Mouse (Mus musculus) heart, embryonic 14.5 days (tissue): ENCODE results near the gene Ap1m1. TPM values are rescaled to one million over a fixed set of nuclear protein-coding genes. Genes with fewer than 3 reads are reported as not detected.

Experiments used
- ATAC-seq: fragments of 200-750 bp; cut with Nextera tagmentation; 2 replicates; pipeline ENCODE4 v1.8.0; 2017; ENCODE audit warnings: low read depth, moderate TSS enrichment; ENCODE audit not compliant: insufficient number of reproducible peaks, insufficient read depth, low FRiP score
- H3K27ac ChIP-seq, 2 experiments: fragments of 200-500 bp in 1 of 2; fragments of 300-500 bp in 1 of 2; sonication (generic) in 1 of 2; replicated peaks in 1 of 2; 2 replicates each; pipeline ENCODE4 v1.5.1; 2012 to 2014; ENCODE audit warnings: low read depth in 2 of 2, low read length in 2 of 2, control low read depth in 1 of 2, mild to moderate bottlenecking in 1 of 2, mixed read lengths in 1 of 2; ENCODE audit not compliant: control insufficient read depth in 1 of 2, insufficient read depth in 1 of 2
- H3K27me3 ChIP-seq: fragments of 300-500 bp; sonication (generic); 2 replicates; pipeline ENCODE4 v1.6.1; 2014; ENCODE audit warnings: mild to moderate bottlenecking, low read length, control low read depth; ENCODE audit not compliant: control insufficient read depth, insufficient read depth
- H3K36me3 ChIP-seq: fragments of 300-500 bp; sonication (generic); 2 replicates; pipeline ENCODE4 v1.6.1; 2014; ENCODE audit warnings: mild to moderate bottlenecking, control low read depth, low read length, mixed read lengths; ENCODE audit not compliant: control insufficient read depth, insufficient read depth
- H3K4me1 ChIP-seq, 2 experiments: fragments of 200-500 bp in 1 of 2; fragments of 300-500 bp in 1 of 2; sonication (generic) in 1 of 2; 2 replicates each; pipeline ENCODE4 v1.6.1; 2012 to 2014; ENCODE audit warnings: low read length in 2 of 2, control low read depth in 1 of 2, mixed read lengths in 1 of 2; ENCODE audit not compliant: control insufficient read depth in 2 of 2, insufficient read depth in 2 of 2
- H3K4me2 ChIP-seq: fragments of 300-500 bp; sonication (generic); 2 replicates; pipeline ENCODE4 v1.6.1; 2014; ENCODE audit warnings: mild to moderate bottlenecking, low read length
- H3K4me3 ChIP-seq, 2 experiments: fragments of 200-500 bp in 1 of 2; fragments of 300-500 bp in 1 of 2; sonication (generic) in 1 of 2; 2 replicates each; pipeline ENCODE4 v1.5.1; 2012 to 2014; ENCODE audit warnings: low read length in 2 of 2, mild to moderate bottlenecking in 2 of 2, control low read depth in 1 of 2, low read depth in 1 of 2, moderate library complexity in 1 of 2; ENCODE audit not compliant: control insufficient read depth in 1 of 2, insufficient read depth in 1 of 2
- H3K9ac ChIP-seq: fragments of 300-500 bp; sonication (generic); 2 replicates; pipeline ENCODE4 v1.6.1; 2014; ENCODE audit warnings: mild to moderate bottlenecking, low read length
- H3K9me3 ChIP-seq: fragments of 300-500 bp; sonication (generic); 2 replicates; pipeline ENCODE4 v1.6.1; 2016; ENCODE audit warnings: low read length, control low read depth; ENCODE audit not compliant: control insufficient read depth
- WGBS: fragments of 180-500 bp; shearing (Covaris S2); extraction: QIAGEN DNeasy Blood & Tissue Kit; methylation state at CpG from one replicate; pipeline ENCODE4 v1.1.7; 2014; 5-methylcytosine and 5-hydroxymethylcytosine counted together
- polyA plus RNA-seq: library from polyadenylated mRNA; unstranded; fragments of >200 nt; fragmentation: Nextera tagmentation; extraction: Ambion mirVana; gene quantifications from 2 replicates; pipeline ENCODE4 v1.2.1, GENCODE M21; 2014

The Ap1m1 gene
- polyA plus RNA-seq, 1 experiment from 2014 or later, result 108 TPM

DNA sequence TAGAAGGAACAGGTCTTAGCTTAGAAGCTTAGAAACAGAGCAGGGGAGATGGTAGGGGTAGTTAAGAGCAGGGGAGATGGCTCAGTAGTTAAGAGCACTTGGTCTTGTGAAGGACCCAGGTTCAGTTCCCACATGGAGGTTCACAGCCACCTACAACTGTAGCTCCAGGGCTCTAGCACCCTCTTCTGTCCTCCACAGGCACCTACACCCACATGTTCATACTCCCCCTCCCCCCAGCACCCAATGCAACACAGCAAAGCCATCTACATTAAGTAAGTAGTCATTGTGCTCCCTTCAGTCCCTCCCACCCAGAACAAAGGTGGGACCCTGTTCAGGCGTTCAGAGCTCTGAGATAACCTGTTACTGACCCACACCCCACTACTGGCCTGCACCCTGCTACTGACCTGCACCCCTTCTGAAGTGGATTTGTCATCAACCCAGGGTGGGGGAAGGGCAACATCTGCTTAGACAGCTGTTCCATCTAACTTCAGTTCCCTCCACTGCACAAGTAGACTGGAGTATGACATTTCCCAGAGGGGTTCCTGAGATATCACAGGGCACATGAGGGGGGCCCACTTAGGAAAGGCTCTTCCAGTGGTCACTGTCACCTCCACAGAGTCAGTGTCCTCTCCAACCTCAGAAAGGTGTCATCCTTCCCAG, 33.4 kb downstream of the Ap1m1 start:
- Histone ChIP-seq H3K9ac (no peak overlapping the region), H3K4me3 (no peak overlapping the region), H3K36me3 (no peaks in the 10 kb centered on the region), H3K4me1 (peaks cover 6 to 10% of the 10 kb centered on the region in 2 experiments), H3K27ac (no peak overlapping the region), H3K9me3 (no peaks in the 10 kb centered on the region), H3K27me3 (no peaks in the 10 kb centered on the region), H3K4me2 (no peak overlapping the region)
- 58% methylated on average over 1 of the region's 1 CpGs for WGBS
- no peak for ATAC-seq

DNA sequence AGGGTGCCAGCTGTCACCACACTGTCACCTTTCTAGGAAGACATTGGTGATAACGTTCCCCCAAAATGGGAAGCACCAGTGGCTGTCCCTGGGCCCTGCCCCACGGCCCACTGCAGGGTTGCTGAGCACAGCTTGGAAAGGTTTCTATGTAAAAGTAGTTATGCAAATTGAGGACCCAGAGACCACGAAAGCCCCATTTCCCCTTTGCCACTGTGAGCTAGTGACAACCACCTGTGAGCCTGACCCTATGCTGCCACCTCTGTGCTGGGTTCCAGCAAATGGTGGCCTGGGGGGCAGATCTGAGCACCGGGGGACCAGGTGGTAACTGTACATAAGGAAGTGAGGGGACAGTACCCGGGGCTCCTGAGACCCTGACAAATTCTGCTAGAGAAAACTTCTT, 34.0 kb downstream of the Ap1m1 start:
- H3K27me3 ChIP-seq, result no peaks in the 10 kb centered on the region
- no peak overlapping the region for H3K9ac ChIP-seq
- peaks cover 3 to 5% of the 10 kb centered on the region in 2 experiments for H3K4me1 ChIP-seq
- no peaks in the 10 kb centered on the region for H3K9me3 ChIP-seq
- WGBS, result 74% methylated on average over 5 of the region's 5 CpGs
- no peaks in the 10 kb centered on the region for H3K36me3 ChIP-seq
- H3K4me2 ChIP-seq, result no peak overlapping the region
- H3K4me3 ChIP-seq, result no peak overlapping the region
- ATAC-seq, result no peak
- no peak overlapping the region for H3K27ac ChIP-seq

DNA sequence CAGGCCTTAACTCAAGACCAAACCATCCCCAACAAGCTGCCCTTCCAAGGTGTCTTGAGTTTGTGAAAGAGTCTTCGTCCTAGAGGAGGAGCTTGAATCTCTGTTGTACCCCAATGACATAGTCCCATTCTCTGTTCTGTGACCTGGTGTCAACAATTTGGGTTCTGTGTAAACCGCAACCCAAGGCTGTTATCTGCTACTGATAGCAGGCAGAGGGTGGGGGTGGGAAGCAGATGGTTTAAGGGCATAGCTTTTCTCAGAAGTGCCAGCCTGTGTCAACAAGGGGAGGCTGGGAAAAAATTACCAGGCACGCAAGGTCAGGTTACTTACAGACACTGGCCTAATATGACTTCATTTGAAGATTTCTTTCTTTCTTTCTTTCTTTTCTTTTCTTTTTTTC, 37.4 kb downstream of the Ap1m1 start:
- Histone ChIP-seq H3K4me1 (peaks cover 4 to 8% of the 10 kb centered on the region in 2 experiments; a peak in 2 of 4 replicates), H3K27ac (no peak overlapping the region), H3K4me3 (no peak overlapping the region), H3K27me3 (no peaks in the 10 kb centered on the region), H3K36me3 (no peaks in the 10 kb centered on the region), H3K4me2 (no peak overlapping the region), H3K9ac (no peak overlapping the region), H3K9me3 (no peaks in the 10 kb centered on the region)
- ATAC-seq, result no peak
- 43% methylated on average over 3 of the region's 3 CpGs for WGBS

DNA sequence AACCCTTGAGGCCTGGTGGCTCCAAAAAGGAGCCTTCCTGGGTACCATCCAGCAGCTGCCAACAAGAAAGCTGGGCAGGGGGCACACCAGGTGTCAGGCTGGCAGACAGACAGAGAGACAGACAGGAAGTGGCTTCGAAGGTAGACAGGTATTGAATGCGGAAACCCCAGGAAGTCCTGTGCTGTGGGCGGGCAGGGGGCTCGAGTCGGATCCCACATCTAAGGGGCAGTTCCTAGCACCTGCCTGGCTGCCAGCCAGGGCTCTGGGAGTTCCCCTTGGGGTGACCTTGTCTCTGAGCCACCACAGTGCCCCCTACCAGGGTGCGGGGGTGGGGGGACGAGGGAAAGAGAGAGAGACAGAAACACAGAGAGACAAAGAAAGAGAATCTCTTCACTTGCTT, 39.3 kb downstream of the Ap1m1 start:
- no peaks in the 10 kb centered on the region for H3K36me3 ChIP-seq

DNA sequence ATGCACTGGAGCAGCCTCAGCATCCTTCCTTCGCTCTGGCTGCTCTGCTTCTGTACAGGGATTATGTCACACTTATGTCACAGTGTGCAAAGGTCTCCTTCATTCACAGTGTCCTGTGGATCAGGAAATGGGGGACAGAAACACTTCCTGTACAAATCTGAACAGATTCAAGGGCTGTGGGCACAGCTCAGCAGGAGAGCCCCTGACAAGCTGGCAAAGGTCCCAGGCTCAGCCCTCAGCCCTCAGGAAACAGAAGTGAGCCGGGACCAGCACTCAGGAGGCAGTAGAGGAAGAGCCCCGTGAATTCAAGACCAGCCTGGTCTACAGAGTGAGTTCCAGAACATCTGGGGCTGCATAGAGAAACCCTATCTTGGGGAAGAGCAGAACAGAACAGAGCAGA, 41.8 kb downstream of the Ap1m1 start:
- WGBS, result 19% methylated on average over 3 of the region's 3 CpGs
- peak; percentile 68; the same call in 1 of the 2 replicates for ATAC-seq
- Histone ChIP-seq H3K27ac (peak overlapping the region; percentile 6 to 67), H3K4me2 (no peak overlapping the region), H3K36me3 (no peaks in the 10 kb centered on the region), H3K4me3 (no peak overlapping the region), H3K9me3 (no peaks in the 10 kb centered on the region), H3K4me1 (peaks cover 4 to 8% of the 10 kb centered on the region in 2 experiments; a peak in 2 of 4 replicates), H3K9ac (no peak overlapping the region), H3K27me3 (no peaks in the 10 kb centered on the region)

More for the DNA sequence above, 39.3 kb downstream of the Ap1m1 start:
- Histone ChIP-seq H3K9ac (no peak overlapping the region), H3K4me1 (peaks cover 4 to 8% of the 10 kb centered on the region in 2 experiments; a peak in 2 of 4 replicates), H3K4me3 (no peak overlapping the region), H3K27me3 (no peaks in the 10 kb centered on the region), H3K4me2 (no peak overlapping the region), H3K9me3 (no peaks in the 10 kb centered on the region), H3K27ac (no peak overlapping the region)
- no peak for ATAC-seq
- WGBS, result 63% methylated on average over 7 of the region's 7 CpGs

DNA sequence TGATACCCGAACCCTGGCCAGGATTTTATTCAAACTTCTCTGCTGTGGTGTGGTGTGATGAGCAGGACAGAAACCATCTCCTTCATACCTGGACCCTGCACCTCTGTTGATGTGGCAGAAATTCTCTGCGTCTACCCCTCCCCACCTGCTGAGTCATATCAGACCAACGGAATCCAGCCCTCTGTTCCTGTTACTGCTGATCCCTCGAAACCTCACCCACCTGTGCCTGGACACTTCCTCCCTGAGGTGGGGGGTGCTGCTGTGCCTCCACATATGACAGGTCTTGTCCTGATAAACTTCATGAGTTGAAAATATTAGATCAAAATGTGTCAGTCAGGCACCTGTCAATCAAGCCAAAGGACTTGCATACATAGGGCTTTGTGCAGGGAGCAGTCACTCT, 45.5 kb downstream of the Ap1m1 start:
- Histone ChIP-seq H3K27ac (no peak overlapping the region), H3K9ac (no peak overlapping the region), H3K27me3 (no peaks in the 10 kb centered on the region), H3K36me3 (no peaks in the 10 kb centered on the region), H3K4me3 (no peak overlapping the region), H3K4me2 (no peak overlapping the region), H3K4me1 (peaks cover 4 to 5% of the 10 kb centered on the region in 2 experiments; a peak in 2 of 4 replicates), H3K9me3 (no peaks in the 10 kb centered on the region)
- WGBS, result 55% methylated on average over 4 of the region's 4 CpGs
- no peak for ATAC-seq

DNA sequence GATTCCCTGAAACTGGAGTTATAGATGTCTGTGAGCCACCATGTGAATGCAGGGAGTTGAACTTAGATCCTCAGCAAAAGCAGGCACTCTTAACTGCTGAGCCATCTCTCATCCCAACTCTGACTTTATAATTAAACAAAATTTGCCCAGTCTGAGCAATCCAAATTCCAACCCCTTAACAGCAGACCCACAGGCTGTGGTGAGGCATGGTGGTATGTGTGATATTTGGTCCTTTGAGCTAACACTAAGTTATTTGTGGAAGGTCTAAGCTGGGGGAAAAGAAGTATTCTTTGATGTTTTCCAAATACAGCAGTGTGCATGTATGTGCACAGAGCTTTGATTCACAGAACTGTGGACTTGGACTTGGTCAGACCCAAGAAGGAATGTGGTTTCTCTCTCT, 49.2 kb downstream of the Ap1m1 start:
- Histone ChIP-seq H3K27ac (no peak overlapping the region), H3K4me1 (no peaks in the 10 kb centered on the region; a peak in 1 of 4 replicates), H3K36me3 (no peaks in the 10 kb centered on the region), H3K9me3 (no peaks in the 10 kb centered on the region), H3K9ac (no peak overlapping the region), H3K27me3 (no peaks in the 10 kb centered on the region), H3K4me2 (no peak overlapping the region), H3K4me3 (no peak overlapping the region)
- ATAC-seq, result no peak

DNA sequence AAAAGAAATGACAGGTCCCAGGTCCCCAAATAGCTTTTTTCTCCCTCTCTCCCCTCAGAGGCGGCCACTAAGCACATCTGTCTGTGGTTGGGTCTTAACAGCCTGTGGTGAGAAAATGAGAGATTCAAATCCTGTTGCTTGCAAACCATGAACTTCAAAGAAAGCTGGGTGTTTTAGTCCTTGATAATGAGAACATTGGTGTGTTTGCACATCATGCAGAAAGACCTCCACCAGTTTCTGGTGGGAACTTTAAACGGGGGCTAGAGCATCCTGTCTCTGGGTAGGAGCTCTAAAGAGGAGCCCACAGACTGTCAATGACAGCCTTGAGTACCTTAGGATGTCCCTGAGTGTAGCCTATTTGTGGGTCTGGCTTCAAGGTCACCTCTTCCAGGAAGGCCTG, 51.3 kb downstream of the Ap1m1 start:
- no peak overlapping the region for H3K27ac ChIP-seq
- no peak overlapping the region for H3K4me3 ChIP-seq
- peaks cover 14 to 17% of the 10 kb centered on the region in 2 experiments for H3K4me1 ChIP-seq
- no peaks in the 10 kb centered on the region for H3K9me3 ChIP-seq
- no peak overlapping the region for H3K9ac ChIP-seq
- H3K36me3 ChIP-seq, result no peaks in the 10 kb centered on the region
- no peak for ATAC-seq
- H3K27me3 ChIP-seq, result no peaks in the 10 kb centered on the region
- no peak overlapping the region for H3K4me2 ChIP-seq
- WGBS, result 51% methylated on average over 2 of the region's 2 CpGs
